Mouse (Mus musculus): ENCODE results near the gene Trhr2. TPM values are rescaled to one million over a fixed set of nuclear protein-coding genes. Genes with fewer than 3 reads are reported as not detected.

The Trhr2 gene
- polyA plus RNA-seq, 1 experiment: 0.35 TPM

- Histone ChIP-seq H3K4me3 (ENCODE audit: control insufficient read depth, insufficient read depth, low read length) (no peak overlapping the region), H3K27ac (ENCODE audit: control insufficient read depth, insufficient read depth, low read length) (no peak overlapping the region), H3K27me3 (ENCODE audit: control insufficient read depth, insufficient read depth, low read length) (no peaks in the 10 kb centered on the region), H3K36me3 (ENCODE audit: control insufficient read depth, insufficient read depth, low read length) (no peaks in the 10 kb centered on the region), H3K4me1 (replicated peaks; ENCODE audit: control insufficient read depth, insufficient read depth, low read length) (peaks cover 29% of the 10 kb centered on the region)
- 94% methylated on average over 5 of the region's 5 CpGs for WGBS
- no peak for TF ChIP-seq POLR2A (IDR thresholded peaks at IDR 0.05; ENCODE audit: control insufficient read depth, extremely low read depth, insufficient read depth, low read length, poor library complexity)
- TF ChIP-seq CTCF (IDR thresholded peaks at IDR 0.05; ENCODE audit: borderline replicate concordance, control insufficient read depth, extremely low read depth, insufficient read depth, low read length, poor library complexity): no peak
- no peak for DNase-seq
Observed at GRCm38 (mm10) chr8:122347811-122348552, 12.6 kb downstream of the Trhr2 start.

- DNase-seq: no peak
- peaks cover 32% of the 10 kb centered on the region for H3K4me1 ChIP-seq (replicated peaks; ENCODE audit: control insufficient read depth, insufficient read depth, low read length)
- H3K4me3 ChIP-seq (ENCODE audit: control insufficient read depth, insufficient read depth, low read length): no peak overlapping the region
- H3K27ac ChIP-seq (ENCODE audit: control insufficient read depth, insufficient read depth, low read length): no peak overlapping the region
- 30% methylated on average over 12 of the region's 12 CpGs for WGBS
- H3K36me3 ChIP-seq (ENCODE audit: control insufficient read depth, insufficient read depth, low read length): no peaks in the 10 kb centered on the region
- H3K27me3 ChIP-seq (ENCODE audit: control insufficient read depth, insufficient read depth, low read length): no peaks in the 10 kb centered on the region
- TF ChIP-seq POLR2A (IDR thresholded peaks at IDR 0.05; ENCODE audit: control insufficient read depth, extremely low read depth, insufficient read depth, low read length, poor library complexity) (no peak), CTCF (IDR thresholded peaks at IDR 0.05; ENCODE audit: borderline replicate concordance, control insufficient read depth, extremely low read depth, insufficient read depth, low read length, poor library complexity) (no peak)
Observed at GRCm38 (mm10) chr8:122345181-122346095, 15.1 kb downstream of the Trhr2 start.

GRCm38 (mm10) chr8:122344219-122344618, 16.3 kb downstream of the Trhr2 start:
- H3K4me1 ChIP-seq (replicated peaks; ENCODE audit: control insufficient read depth, insufficient read depth, low read length): peaks cover 28% of the 10 kb centered on the region
- TF ChIP-seq CTCF (IDR thresholded peaks at IDR 0.05; ENCODE audit: borderline replicate concordance, control insufficient read depth, extremely low read depth, insufficient read depth, low read length, poor library complexity) (no peak), POLR2A (IDR thresholded peaks at IDR 0.05; ENCODE audit: control insufficient read depth, extremely low read depth, insufficient read depth, low read length, poor library complexity) (no peak)
- no peak overlapping the region for H3K4me3 ChIP-seq (ENCODE audit: control insufficient read depth, insufficient read depth, low read length)
- no peak for DNase-seq
- WGBS: 16% methylated on average over 2 of the region's 5 CpGs
- H3K36me3 ChIP-seq (ENCODE audit: control insufficient read depth, insufficient read depth, low read length): no peaks in the 10 kb centered on the region
- H3K27ac ChIP-seq (ENCODE audit: control insufficient read depth, insufficient read depth, low read length): no peak overlapping the region
- no peaks in the 10 kb centered on the region for H3K27me3 ChIP-seq (ENCODE audit: control insufficient read depth, insufficient read depth, low read length)

- no peak overlapping the region for H3K27ac ChIP-seq (ENCODE audit: control insufficient read depth, insufficient read depth, low read length)
Observed at GRCm38 (mm10) chr8:122343758-122344157, 16.8 kb downstream of the Trhr2 start.

GRCm38 (mm10) chr8:122343341-122343740, 17.2 kb downstream of the Trhr2 start:
- H3K4me1 ChIP-seq (replicated peaks; ENCODE audit: control insufficient read depth, insufficient read depth, low read length): peaks cover 28% of the 10 kb centered on the region
- H3K27me3 ChIP-seq (ENCODE audit: control insufficient read depth, insufficient read depth, low read length): no peaks in the 10 kb centered on the region
- 4% methylated on average over 11 of the region's 11 CpGs for WGBS
- H3K27ac ChIP-seq (ENCODE audit: control insufficient read depth, insufficient read depth, low read length): no peak overlapping the region
- no peak for DNase-seq
- TF ChIP-seq CTCF (IDR thresholded peaks at IDR 0.05; ENCODE audit: borderline replicate concordance, control insufficient read depth, extremely low read depth, insufficient read depth, low read length, poor library complexity): no peak
- TF ChIP-seq POLR2A (IDR thresholded peaks at IDR 0.05; ENCODE audit: control insufficient read depth, extremely low read depth, insufficient read depth, low read length, poor library complexity): no peak
- no peak overlapping the region for H3K4me3 ChIP-seq (ENCODE audit: control insufficient read depth, insufficient read depth, low read length)
- no peaks in the 10 kb centered on the region for H3K36me3 ChIP-seq (ENCODE audit: control insufficient read depth, insufficient read depth, low read length)

More at GRCm38 (mm10) chr8:122343758-122344157, 16.8 kb downstream of the Trhr2 start:
- WGBS: under 1% methylated on average over 14 of the region's 14 CpGs
- Histone ChIP-seq H3K4me1 (replicated peaks; ENCODE audit: control insufficient read depth, insufficient read depth, low read length) (peaks cover 28% of the 10 kb centered on the region), H3K27me3 (ENCODE audit: control insufficient read depth, insufficient read depth, low read length) (no peaks in the 10 kb centered on the region), H3K4me3 (ENCODE audit: control insufficient read depth, insufficient read depth, low read length) (no peak overlapping the region; the same call in 1 of the 2 replicates), H3K36me3 (ENCODE audit: control insufficient read depth, insufficient read depth, low read length) (no peaks in the 10 kb centered on the region)
- no peak for TF ChIP-seq CTCF (IDR thresholded peaks at IDR 0.05; ENCODE audit: borderline replicate concordance, control insufficient read depth, extremely low read depth, insufficient read depth, low read length, poor library complexity)
- no peak for TF ChIP-seq POLR2A (IDR thresholded peaks at IDR 0.05; ENCODE audit: control insufficient read depth, extremely low read depth, insufficient read depth, low read length, poor library complexity)
- DNase-seq: peak; percentile 58

GRCm38 (mm10) chr8:122342806-122343209, 17.7 kb downstream of the Trhr2 start:
- Histone ChIP-seq H3K4me3 (ENCODE audit: control insufficient read depth, insufficient read depth, low read length) (no peak overlapping the region), H3K4me1 (replicated peaks; ENCODE audit: control insufficient read depth, insufficient read depth, low read length) (peaks cover 28% of the 10 kb centered on the region), H3K27me3 (ENCODE audit: control insufficient read depth, insufficient read depth, low read length) (no peaks in the 10 kb centered on the region), H3K27ac (ENCODE audit: control insufficient read depth, insufficient read depth, low read length) (no peak overlapping the region), H3K36me3 (ENCODE audit: control insufficient read depth, insufficient read depth, low read length) (no peaks in the 10 kb centered on the region)
- TF ChIP-seq POLR2A (IDR thresholded peaks at IDR 0.05; ENCODE audit: control insufficient read depth, extremely low read depth, insufficient read depth, low read length, poor library complexity) (no peak), CTCF (IDR thresholded peaks at IDR 0.05; ENCODE audit: borderline replicate concordance, control insufficient read depth, extremely low read depth, insufficient read depth, low read length, poor library complexity) (no peak)
- under 1% methylated on average over 9 of the region's 9 CpGs for WGBS
- DNase-seq: peak; percentile 40

All from thymus, adult 2 months (tissue).